Mouse (Mus musculus): ENCODE data around the gene Mrps35. TPM values are rescaled to one million over a fixed set of nuclear protein-coding genes. Genes with fewer than 3 reads are reported as not detected.

Gene Mrps35
- total RNA-seq (2023), result 35.3 TPM

DNA sequence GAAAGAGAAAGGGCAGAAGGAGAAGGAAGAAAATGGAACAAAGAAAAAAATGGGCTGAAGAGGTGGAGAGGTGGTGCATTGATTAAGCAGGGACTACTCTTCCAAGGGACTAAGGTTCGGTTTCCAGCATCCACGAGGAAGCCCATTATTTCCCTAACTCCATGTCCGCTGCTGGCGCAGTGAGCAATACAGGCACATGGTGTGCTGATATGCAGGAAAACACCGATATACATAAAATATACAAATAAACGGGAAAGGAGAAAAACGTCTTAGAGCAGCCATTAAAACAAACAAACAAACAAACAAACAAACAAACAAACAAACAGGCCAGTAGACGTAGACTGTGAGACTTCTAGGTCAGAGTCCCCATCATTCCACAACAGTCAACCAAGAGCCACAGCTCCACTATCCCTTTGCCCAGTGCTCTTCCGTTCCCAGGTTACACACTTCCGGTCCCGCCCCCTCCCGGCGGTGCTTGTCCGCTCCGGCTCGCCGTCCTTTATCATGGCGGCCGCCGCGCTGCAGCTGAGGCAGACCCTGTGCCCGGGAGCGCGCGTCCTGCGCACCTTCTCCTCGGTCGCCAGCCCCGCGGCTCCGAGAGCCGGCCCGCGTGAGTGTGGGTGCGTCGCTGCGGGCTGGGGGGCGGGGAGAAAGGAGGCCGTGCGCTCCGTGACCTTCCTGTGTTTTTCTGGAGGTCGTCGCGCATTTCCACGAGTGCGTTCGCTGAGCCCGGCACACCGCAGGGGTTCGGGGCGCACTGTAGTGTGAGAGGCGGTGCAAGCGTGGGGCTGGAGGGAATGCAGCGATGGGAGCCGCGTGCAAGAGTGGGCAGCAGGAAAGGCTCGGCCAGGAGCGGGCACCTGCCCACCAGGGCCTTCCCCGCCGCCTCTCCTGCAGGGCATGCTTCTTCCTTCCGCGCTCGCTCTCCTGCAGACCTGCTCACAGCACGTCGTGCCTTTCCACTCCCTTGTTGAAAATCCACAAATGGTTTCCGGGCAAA is at the start of gene Mrps35:
Mrps35 (plus strand) TSS at position 474 of the 1,000 bp plus-strand sequence.

DNA sequence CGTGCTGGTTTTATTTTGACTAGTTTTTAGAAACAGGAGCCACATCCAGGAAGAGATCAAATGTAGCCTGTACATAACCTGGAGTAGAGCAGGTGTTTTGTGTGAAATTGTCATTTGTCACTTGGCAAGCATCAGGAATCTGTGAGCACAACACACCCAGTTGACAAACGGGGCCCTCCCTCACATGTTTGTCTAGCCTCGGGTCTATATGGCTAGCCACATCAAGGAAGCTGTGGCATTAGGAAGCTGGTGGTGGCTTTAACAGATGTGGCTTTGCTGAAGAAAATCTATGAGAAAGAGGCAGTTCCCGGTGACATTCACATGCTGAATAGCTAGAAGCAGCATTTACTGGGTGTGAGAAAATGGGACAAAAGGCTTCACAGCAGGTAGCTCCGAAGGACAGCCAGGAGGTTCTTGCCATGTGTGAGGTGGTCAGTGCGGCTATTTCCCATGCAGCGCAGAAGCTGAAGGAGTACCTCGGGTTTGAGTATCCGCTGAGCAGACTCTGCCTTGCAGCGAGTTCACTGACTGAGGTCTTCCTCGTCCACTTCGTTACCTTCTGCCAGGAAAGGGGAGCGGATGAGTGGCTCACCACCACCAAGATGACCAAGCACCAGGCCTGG is 10.2 kb upstream of the Mrps35 start, which contains the start of gene Rep15:
Rep15 (plus strand) TSS at position 282 of the 623 bp plus-strand sequence.

DNA sequence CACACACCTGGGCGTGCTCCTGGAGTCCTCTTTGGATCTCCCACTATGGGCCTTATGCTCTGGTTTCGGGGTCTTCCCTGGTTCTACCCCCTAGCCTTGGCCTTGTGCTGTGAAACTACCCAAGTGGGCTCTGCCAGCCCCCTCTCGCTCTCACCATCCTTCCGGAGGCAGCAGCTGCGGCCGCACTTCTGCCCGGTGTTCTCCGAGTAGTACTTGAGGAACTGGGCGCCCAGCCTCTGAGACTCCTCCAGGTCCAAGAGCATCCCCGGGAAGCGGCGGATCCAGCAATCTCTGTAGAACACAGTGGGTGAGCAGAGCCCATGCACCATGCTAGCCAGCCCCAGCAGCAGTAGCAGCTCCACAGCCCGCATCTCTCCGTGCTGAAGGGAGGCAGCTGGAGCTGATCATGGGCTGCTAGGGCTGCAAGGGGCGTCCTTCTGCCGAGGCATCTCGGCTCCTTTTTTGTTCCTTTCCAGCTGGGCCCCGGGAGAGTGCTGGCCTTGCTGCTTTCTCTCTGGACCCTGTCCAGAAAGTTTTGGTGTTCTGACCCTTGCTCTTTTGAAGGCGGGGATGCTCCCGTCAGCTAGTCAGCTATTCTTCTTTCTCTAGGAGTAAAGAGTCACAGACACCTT is 44.1 kb downstream of the Mrps35 start, which contains the start of gene Mansc4:
Mansc4 (minus strand) TSS at position 439 of the 632 bp plus-strand sequence.

DNA sequence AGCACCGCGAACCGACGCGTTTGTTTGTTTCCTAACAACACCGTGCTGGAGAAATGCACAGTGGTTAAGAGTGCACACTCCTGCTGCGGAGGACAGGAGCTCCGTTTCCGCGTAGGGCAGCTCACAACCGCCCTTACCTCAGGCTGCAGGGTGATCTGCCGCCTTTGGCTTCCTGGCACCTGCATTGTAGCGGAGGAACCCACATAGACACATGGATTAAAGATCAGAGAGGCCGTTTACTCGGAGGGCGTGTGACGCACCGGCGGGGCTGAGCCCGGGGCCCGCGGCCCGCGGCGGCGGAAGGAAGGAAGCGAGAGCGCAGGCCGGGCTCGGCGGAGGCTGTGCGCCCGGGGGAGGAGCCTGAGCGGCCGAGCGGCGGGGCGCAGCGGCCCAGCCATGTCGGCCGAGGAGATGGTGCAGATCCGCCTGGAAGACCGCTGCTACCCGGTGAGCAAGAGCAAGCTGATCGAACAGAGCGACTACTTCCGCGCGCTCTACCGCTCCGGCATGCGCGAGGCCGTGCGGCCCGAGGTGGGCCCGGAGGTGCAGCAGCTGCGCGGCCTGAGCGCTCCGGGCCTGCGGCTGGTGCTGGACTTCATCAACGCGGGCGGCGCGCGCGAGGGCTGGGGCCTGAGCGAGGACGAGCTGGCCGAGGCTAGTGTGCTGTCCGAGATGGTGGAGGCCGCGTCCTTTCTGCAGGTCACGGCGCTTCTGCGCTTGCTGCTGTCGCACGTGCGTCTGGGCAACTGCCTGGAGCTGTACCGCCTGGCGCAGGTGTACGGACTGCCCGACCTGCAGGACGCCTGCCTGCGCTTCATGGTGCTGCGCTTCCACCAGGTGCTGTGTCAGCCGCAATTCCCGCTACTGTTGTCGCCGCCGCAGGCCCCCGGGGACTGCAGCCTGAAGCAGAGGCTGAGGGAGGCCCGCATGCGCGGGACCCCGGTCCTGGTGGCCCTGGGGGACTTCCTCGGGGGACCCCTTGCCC is 48.9 kb downstream of the Mrps35 start, which contains the start of gene Klhl42:
Klhl42 (plus strand) TSS at position 244 of the 985 bp plus-strand sequence.

Other genes starting within 250 kb of the Mrps35 start
- 0.21 TPM for gene Arntl2, start 246.7 kb upstream of the Mrps35 start, total RNA-seq (2023)
- not detected for gene Smco2, start 192.7 kb upstream of the Mrps35 start, total RNA-seq (2023)
- 14.3 TPM for gene Ppfibp1, start 154.3 kb upstream of the Mrps35 start, total RNA-seq (2023)
- gene 1700034J05Rik, start 88.3 kb upstream of the Mrps35 start, total RNA-seq (2023), result not detected
- 0.70 TPM for gene Rep15, start 10.2 kb upstream of the Mrps35 start, total RNA-seq (2023)
- gene Mansc4, start 44.3 kb downstream of the Mrps35 start, total RNA-seq (2023), result not detected
- 12.5 TPM for gene Klhl42, start 48.6 kb downstream of the Mrps35 start, total RNA-seq (2023)
- not detected for gene Pthlh, start 221.4 kb downstream of the Mrps35 start, total RNA-seq (2023)